Mouse (Mus musculus): ENCODE measurements around the gene Esr1. TPM values are rescaled to one million over a fixed set of nuclear protein-coding genes. Genes with fewer than 3 reads are reported as not detected.

Esr1 gene
- polyA plus RNA-seq (2016; fragmentation: Nextera tagmentation; extraction: Ambion mirVana): 0.08 TPM in 1 of 2 replicates, not detected in the other

GRCm38 (mm10) chr10:4611386-4612155, at the start of gene Esr1:
TSS of gene Esr1 (plus strand) at chr10:4611593.
- H3K36me3 ChIP-seq: no peaks in the 10 kb centered on the region
- H3K4me3 ChIP-seq: no peak within 1 kb of the TSS
- no peaks in the 10 kb centered on the region for H3K27me3 ChIP-seq (ENCODE audit: insufficient read depth, poor library complexity, severe bottlenecking)
- WGBS: 54% methylated on average over 13 of the region's 13 CpGs
- no peak for DNase-seq (ENCODE audit: low spot score)
- H3K27ac ChIP-seq: no peak within 1 kb of the TSS
- H3K4me1 ChIP-seq (replicated peaks): no peaks in the 10 kb centered on the region
- 0 out of 2 replicates have a peak, but pooled peaks cover 5% of the 10 kb centered on the region for H3K9me3 ChIP-seq

GRCm38 (mm10) chr10:4565148-4565547, 46.2 kb upstream of the Esr1 start:
- Histone ChIP-seq H3K36me3 (no peaks in the 10 kb centered on the region), H3K27me3 (ENCODE audit: insufficient read depth, poor library complexity, severe bottlenecking) (no peaks in the 10 kb centered on the region), H3K27ac (no peak overlapping the region), H3K4me3 (no peak overlapping the region), H3K4me1 (replicated peaks) (no peaks in the 10 kb centered on the region), H3K9me3 (no peaks in the 10 kb centered on the region)
- no peak for DNase-seq (ENCODE audit: low spot score)
- 92% methylated on average over 1 of the region's 1 CpGs for WGBS

DNA sequence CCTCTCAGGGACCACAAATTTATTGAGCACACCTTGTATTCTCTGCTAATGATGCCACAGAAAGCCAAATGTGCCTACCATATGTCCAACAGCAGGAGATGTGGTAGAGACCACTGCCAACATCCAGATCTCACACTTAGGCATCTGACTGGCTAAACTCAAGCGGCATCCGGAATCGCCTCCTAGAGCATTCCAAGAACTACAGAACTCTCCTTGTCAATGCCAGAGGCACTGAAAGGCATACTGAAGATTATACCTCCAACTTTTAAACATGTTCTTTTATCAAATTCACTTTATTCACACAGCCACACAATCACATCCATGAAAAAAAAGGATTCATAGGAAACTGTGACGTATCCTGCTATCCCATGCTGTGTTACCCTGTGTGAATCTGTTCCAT, 40.6 kb upstream of the Esr1 start:
- Histone ChIP-seq H3K4me1 (replicated peaks) (no peaks in the 10 kb centered on the region), H3K27ac (no peak overlapping the region), H3K27me3 (ENCODE audit: insufficient read depth, poor library complexity, severe bottlenecking) (no peaks in the 10 kb centered on the region), H3K36me3 (no peaks in the 10 kb centered on the region), H3K4me3 (no peak overlapping the region), H3K9me3 (no peaks in the 10 kb centered on the region)
- DNase-seq (ENCODE audit: low spot score): no peak
- WGBS: 91% methylated on average over 4 of the region's 4 CpGs

DNA sequence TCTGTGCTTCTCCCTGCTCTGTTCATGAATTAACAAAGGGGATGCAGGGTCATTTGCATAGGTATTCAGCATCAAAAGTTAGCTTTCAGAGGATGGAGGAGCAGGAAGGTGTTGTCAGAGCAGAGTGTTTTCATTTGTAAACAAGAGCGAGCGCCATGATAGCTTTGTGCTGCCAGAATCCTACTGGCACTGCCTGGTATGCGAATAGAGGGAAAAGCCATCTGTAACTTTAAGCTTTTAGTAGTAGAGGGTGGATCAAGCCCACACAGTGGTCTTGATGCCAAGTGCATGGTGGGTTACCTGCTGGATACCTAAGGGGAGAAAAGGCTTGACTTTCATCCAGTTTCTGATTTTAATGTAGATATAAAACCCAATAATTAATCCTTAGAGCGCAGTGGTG, 40.1 kb upstream of the Esr1 start:
- WGBS: 69% methylated on average over 4 of the region's 4 CpGs
- no peak overlapping the region for H3K4me3 ChIP-seq
- H3K4me1 ChIP-seq (replicated peaks): no peaks in the 10 kb centered on the region
- no peaks in the 10 kb centered on the region for H3K27me3 ChIP-seq (ENCODE audit: insufficient read depth, poor library complexity, severe bottlenecking)
- no peaks in the 10 kb centered on the region for H3K36me3 ChIP-seq
- H3K27ac ChIP-seq: no peak overlapping the region
- no peak for DNase-seq (ENCODE audit: low spot score)
- H3K9me3 ChIP-seq: no peaks in the 10 kb centered on the region

- WGBS: 83% methylated on average over 5 of the region's 5 CpGs
- no peaks in the 10 kb centered on the region for H3K27me3 ChIP-seq (ENCODE audit: insufficient read depth, poor library complexity, severe bottlenecking)
- H3K36me3 ChIP-seq: no peaks in the 10 kb centered on the region
- H3K4me3 ChIP-seq: no peak overlapping the region
- H3K27ac ChIP-seq: no peak overlapping the region
- no peaks in the 10 kb centered on the region for H3K9me3 ChIP-seq
- H3K4me1 ChIP-seq (replicated peaks): no peaks in the 10 kb centered on the region
- DNase-seq (ENCODE audit: low spot score): peak; percentile 30
Observed at GRCm38 (mm10) chr10:4581905-4582304, 29.5 kb upstream of the Esr1 start.

- Histone ChIP-seq H3K36me3 (no peaks in the 10 kb centered on the region), H3K4me1 (replicated peaks) (no peaks in the 10 kb centered on the region), H3K4me3 (no peak overlapping the region), H3K27ac (no peak overlapping the region), H3K9me3 (no peaks in the 10 kb centered on the region), H3K27me3 (ENCODE audit: insufficient read depth, poor library complexity, severe bottlenecking) (no peaks in the 10 kb centered on the region)
- DNase-seq (ENCODE audit: low spot score): no peak
- WGBS: 91% methylated on average over 6 of the region's 6 CpGs
Observed at GRCm38 (mm10) chr10:4586691-4587090, 24.7 kb upstream of the Esr1 start.

DNA sequence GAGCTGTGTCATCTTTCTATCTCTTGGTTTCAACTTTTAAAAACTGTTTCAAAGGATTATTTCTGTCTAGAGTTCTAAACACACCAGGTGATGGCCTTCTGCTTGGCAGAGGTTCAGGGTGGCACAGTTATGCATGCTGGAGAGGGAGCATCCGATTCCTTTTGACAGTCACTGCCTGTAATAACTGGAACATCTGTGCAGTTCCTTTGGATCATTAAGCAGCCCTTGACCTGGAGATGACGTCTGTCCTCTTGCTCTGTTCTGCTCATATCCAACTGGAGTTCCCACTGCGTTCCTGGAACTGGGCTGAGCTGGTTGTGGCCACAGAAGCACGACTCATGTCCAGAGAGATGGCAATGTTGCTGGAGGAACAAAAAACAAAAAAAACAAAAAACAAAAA, 21.8 kb upstream of the Esr1 start:
- H3K4me3 ChIP-seq: no peak overlapping the region
- 83% methylated on average over 4 of the region's 4 CpGs for WGBS
- no peaks in the 10 kb centered on the region for H3K36me3 ChIP-seq
- no peak overlapping the region for H3K27ac ChIP-seq
- no peak for DNase-seq (ENCODE audit: low spot score)
- no peaks in the 10 kb centered on the region for H3K4me1 ChIP-seq (replicated peaks)
- H3K9me3 ChIP-seq: no peaks in the 10 kb centered on the region
- no peaks in the 10 kb centered on the region for H3K27me3 ChIP-seq (ENCODE audit: insufficient read depth, poor library complexity, severe bottlenecking)

- no peak for DNase-seq (ENCODE audit: low spot score)
- no peaks in the 10 kb centered on the region for H3K36me3 ChIP-seq
- no peaks in the 10 kb centered on the region for H3K4me1 ChIP-seq (replicated peaks)
- no peaks in the 10 kb centered on the region for H3K27me3 ChIP-seq (ENCODE audit: insufficient read depth, poor library complexity, severe bottlenecking)
- H3K27ac ChIP-seq: no peak overlapping the region
- H3K9me3 ChIP-seq: no peaks in the 10 kb centered on the region
- no peak overlapping the region for H3K4me3 ChIP-seq
- WGBS: 89% methylated on average over 8 of the region's 8 CpGs
Observed at GRCm38 (mm10) chr10:4590956-4591355, 20.4 kb upstream of the Esr1 start.

DNA sequence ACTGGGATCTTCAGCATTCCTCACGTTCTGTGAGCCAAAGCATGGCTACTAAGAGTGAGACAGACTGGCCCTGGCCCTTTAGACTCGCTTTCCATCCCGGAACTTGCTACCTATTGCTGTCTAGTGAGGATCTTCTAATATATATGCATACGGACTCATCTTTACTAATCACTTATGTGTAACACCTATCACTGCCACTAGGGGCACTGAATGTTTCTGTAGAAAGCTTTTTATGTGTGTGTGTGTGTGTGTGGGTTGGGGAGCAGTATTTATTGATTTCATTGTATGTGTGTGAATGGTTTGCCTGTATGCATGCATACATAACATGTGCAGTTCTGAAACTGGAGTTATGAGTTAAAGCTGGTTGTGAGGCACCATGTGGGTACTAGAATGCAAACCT, 17.6 kb upstream of the Esr1 start:
- no peaks in the 10 kb centered on the region for H3K9me3 ChIP-seq
- 77% methylated on average over 4 of the region's 4 CpGs for WGBS
- H3K4me3 ChIP-seq: no peak overlapping the region
- no peaks in the 10 kb centered on the region for H3K4me1 ChIP-seq (replicated peaks)
- no peak for DNase-seq (ENCODE audit: low spot score)
- no peak overlapping the region for H3K27ac ChIP-seq
- no peaks in the 10 kb centered on the region for H3K27me3 ChIP-seq (ENCODE audit: insufficient read depth, poor library complexity, severe bottlenecking)
- no peaks in the 10 kb centered on the region for H3K36me3 ChIP-seq

DNA sequence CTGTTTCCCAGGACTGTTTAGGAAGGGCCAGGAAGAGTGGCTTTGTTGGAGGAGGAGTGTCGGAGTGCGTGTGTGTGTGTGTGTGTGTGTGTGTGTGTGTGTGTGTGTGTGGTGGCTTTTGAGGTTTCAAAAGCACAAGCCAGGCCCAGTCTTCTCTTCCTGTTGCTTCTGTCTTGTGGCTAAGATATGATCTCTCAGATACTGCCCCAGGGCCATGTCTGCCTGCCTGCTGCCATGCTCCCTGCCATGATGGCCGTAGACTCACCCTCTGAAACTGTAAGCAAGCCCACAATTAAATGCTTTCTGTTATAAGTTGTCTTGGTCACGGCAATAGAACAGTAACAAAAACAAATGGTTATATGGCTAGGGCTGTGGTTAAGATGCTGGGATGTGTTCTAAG, 14.2 kb upstream of the Esr1 start:
- no peak overlapping the region for H3K4me3 ChIP-seq
- H3K9me3 ChIP-seq: no peaks in the 10 kb centered on the region
- WGBS: 87% methylated on average over 4 of the region's 4 CpGs
- H3K36me3 ChIP-seq: no peaks in the 10 kb centered on the region
- no peak for DNase-seq (ENCODE audit: low spot score)
- H3K27me3 ChIP-seq (ENCODE audit: insufficient read depth, poor library complexity, severe bottlenecking): no peaks in the 10 kb centered on the region
- no peaks in the 10 kb centered on the region for H3K4me1 ChIP-seq (replicated peaks)
- H3K27ac ChIP-seq: no peak overlapping the region

GRCm38 (mm10) chr10:4598244-4598842, 13.1 kb upstream of the Esr1 start:
- 65% methylated on average over 10 of the region's 10 CpGs for WGBS
- H3K36me3 ChIP-seq: no peaks in the 10 kb centered on the region
- no peaks in the 10 kb centered on the region for H3K27me3 ChIP-seq (ENCODE audit: insufficient read depth, poor library complexity, severe bottlenecking)
- DNase-seq (ENCODE audit: low spot score): peak; percentile 46
- no peak overlapping the region for H3K4me3 ChIP-seq
- 0 out of 2 replicates have a peak, but pooled peaks cover 2% of the 10 kb centered on the region for H3K9me3 ChIP-seq
- H3K4me1 ChIP-seq (replicated peaks): no peaks in the 10 kb centered on the region
- H3K27ac ChIP-seq: no peak overlapping the region

DNA sequence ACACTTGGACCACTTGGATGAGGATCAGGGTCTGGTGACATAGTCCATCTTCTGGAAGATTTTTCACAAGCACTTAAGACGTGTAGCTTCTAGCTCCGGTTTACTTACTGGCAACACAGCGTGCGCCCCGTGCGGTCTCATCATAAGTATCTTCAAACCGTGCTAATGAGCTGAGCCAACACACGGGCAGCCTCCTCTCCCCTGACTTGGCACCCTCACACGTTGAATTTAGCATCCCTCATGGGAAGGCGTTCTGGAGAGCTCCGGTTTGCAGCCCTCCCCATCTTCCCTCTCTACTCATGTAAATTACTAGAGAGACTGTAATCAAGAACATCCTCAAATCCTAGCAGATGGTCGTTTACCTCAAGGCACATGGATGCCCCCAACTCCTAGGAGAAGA, 12.5 kb upstream of the Esr1 start:
- no peak overlapping the region for H3K4me3 ChIP-seq
- 0 out of 2 replicates have a peak, but pooled peaks cover 2% of the 10 kb centered on the region for H3K9me3 ChIP-seq

GRCm38 (mm10) chr10:4599591-4599990, 11.8 kb upstream of the Esr1 start:
- Histone ChIP-seq H3K9me3 (0 out of 2 replicates have a peak, but pooled peaks cover 2% of the 10 kb centered on the region), H3K27ac (no peak overlapping the region), H3K36me3 (no peaks in the 10 kb centered on the region), H3K4me1 (replicated peaks) (no peaks in the 10 kb centered on the region), H3K27me3 (ENCODE audit: insufficient read depth, poor library complexity, severe bottlenecking) (no peaks in the 10 kb centered on the region), H3K4me3 (no peak overlapping the region)
- DNase-seq (ENCODE audit: low spot score): no peak
- WGBS: 85% methylated on average over 4 of the region's 4 CpGs

More for the DNA sequence above, 12.5 kb upstream of the Esr1 start:
- no peak overlapping the region for H3K27ac ChIP-seq
- H3K4me1 ChIP-seq (replicated peaks): no peaks in the 10 kb centered on the region
- H3K27me3 ChIP-seq (ENCODE audit: insufficient read depth, poor library complexity, severe bottlenecking): no peaks in the 10 kb centered on the region
- no peaks in the 10 kb centered on the region for H3K36me3 ChIP-seq
- WGBS: 86% methylated on average over 12 of the region's 12 CpGs
- no peak for DNase-seq (ENCODE audit: low spot score)

Measured in hindbrain, embryonic 10.5 days (tissue).